Mouse (Mus musculus) kidney, adult 9 months (tissue): ENCODE results near the gene Smoc1.

Source experiments
- DNase-seq: peaks from one replicate; pipeline ENCODE4 v3.0.0; 2022

Smoc1 gene

GRCm38 (mm10) chr12:81138217-81138616 lies 111.6 kb downstream of the Smoc1 start:
- no peak for DNase-seq

- DNase-seq = no peak
Observed at GRCm38 (mm10) chr12:81139463-81139862, 112.9 kb downstream of the Smoc1 start.

- no peak for DNase-seq
Observed at GRCm38 (mm10) chr12:81140594-81141328, 114.2 kb downstream of the Smoc1 start.

DNA sequence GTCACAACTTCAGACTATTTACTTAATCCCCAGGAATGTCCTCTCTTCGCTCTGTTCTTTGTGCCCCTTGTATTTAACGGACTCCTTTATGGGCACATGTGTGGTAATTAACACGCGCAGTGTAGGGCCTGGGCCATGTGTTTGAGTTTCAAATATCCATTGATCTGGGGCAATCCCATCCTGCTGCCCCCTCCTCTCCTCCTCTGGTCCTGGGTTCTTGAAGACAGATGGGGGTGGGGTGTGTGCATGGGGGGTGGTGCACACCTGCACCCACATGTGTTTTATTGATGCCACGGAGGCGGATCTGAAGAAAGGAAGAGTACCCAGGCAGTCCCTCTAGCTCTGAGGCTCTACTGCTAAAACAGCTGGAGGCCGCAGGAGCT lies 114.7 kb downstream of the Smoc1 start:
- DNase-seq = no peak

GRCm38 (mm10) chr12:81142231-81142630 lies 115.6 kb downstream of the Smoc1 start:
- DNase-seq = no peak

GRCm38 (mm10) chr12:81144201-81144600 lies 117.6 kb downstream of the Smoc1 start:
- no peak for DNase-seq

DNA sequence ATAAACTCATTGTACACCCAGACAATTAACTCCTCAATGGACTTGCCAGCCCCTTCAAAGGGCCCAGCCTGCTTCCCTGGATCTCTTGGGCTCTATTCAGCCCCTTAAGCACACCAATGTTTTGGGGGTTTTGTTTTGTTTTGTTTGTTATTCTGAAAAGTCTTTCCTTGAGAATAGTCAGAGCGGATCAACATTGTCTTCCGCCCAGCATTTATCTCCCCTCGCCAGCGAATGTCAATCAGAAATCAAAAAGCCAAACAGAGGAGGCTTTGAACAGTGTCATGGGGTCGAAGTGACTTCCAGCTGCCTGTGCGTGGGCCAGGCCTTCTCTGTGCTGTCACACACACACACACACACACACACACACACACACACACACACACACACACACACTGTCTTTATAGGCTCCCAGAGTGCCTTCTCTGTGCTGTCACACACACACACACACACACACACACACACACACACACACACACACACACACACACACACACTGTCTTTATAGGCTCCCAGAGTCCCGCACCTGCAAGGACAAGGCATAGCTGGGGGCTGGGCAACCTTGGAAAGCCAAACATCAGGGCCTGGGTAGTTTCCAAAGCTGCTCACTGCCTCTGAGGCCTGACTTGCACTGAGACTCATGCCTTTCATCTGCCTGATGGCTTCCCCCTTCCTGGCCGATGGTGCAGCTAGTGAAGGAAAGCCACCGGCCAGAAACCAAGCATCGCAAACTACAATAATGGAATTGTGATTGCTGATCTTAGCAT lies 120.0 kb downstream of the Smoc1 start:
- DNase-seq = no peak

- no peak for DNase-seq
Observed at GRCm38 (mm10) chr12:81147956-81148355, 121.3 kb downstream of the Smoc1 start.

- DNase-seq = no peak
Observed at GRCm38 (mm10) chr12:81150917-81151316, 124.3 kb downstream of the Smoc1 start.

DNA sequence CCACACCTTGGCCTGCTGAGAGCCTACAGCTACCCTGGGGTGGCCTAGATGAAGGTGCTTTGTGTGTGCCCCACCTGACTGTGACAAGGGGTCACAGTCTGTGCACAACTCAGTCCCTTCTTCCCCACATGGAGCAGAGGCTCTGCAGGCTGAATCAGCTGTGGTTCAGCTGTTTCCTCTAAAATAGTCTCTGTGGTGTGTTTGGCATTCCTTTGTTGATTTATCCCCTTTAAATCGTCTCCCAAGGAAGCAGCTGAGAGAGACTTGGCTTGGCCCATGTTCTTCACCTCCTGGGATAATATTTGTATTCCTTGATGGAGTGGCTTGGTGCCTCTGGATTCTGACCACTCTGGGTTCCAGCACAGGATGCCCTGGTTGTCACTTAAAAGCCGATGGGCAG lies 125.5 kb downstream of the Smoc1 start:
- no peak for DNase-seq

GRCm38 (mm10) chr12:81155675-81156074 lies 129.1 kb downstream of the Smoc1 start:
- no peak for DNase-seq

- no peak for DNase-seq
Observed at GRCm38 (mm10) chr12:81156841-81157240, 130.2 kb downstream of the Smoc1 start.

- no peak for DNase-seq
Observed at GRCm38 (mm10) chr12:81159947-81160346, 133.3 kb downstream of the Smoc1 start.

DNA sequence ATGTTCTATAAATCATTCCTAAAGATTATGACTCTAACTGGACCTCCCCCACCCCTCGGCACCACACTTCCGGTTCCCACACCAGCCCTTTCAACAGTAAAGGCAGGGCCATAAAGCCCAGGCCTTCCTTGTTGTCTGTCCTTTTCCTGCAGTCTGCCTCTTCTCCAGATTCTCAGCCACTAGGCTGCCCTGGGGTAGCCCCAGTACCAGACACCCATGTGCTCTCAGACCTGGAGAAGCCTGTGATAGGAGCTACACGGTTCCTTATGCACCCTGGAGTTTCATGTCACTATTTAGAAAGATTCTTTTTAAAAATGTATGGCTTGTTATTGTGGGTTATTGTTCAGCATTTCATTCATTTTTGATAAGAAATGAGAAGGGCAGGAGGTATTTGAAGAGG lies 133.8 kb downstream of the Smoc1 start:
- no peak for DNase-seq

- no peak for DNase-seq
Observed at GRCm38 (mm10) chr12:81160831-81161230, 134.2 kb downstream of the Smoc1 start.

GRCm38 (mm10) chr12:81161282-81161681 lies 134.7 kb downstream of the Smoc1 start:
- no peak for DNase-seq

- DNase-seq = no peak
Observed at GRCm38 (mm10) chr12:81163131-81163530, 136.5 kb downstream of the Smoc1 start.

GRCm38 (mm10) chr12:81163566-81163965 lies 137.0 kb downstream of the Smoc1 start:
- no peak for DNase-seq

- no peak for DNase-seq
Observed at GRCm38 (mm10) chr12:81166092-81166491, 139.5 kb downstream of the Smoc1 start.

DNA sequence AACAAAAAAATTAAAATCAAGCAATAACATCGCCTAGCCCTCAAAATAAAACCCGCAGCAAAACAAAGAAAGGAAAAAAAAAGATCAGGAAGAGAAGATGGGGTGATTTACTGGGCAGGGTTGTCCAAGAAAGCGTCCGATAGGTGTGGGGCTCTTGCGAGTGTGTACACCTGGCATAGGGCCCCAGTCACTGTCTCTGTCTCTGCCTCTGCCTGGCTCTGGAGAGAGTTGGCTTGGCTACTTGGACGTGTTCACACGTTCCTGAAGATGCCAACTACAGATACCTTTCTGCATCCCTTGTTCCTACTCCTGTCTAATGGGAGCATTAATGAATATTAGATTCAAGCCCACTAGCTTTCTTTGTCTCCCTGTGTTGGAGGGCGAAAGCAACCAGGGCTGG lies 140.0 kb downstream of the Smoc1 start:
- DNase-seq = no peak

DNA sequence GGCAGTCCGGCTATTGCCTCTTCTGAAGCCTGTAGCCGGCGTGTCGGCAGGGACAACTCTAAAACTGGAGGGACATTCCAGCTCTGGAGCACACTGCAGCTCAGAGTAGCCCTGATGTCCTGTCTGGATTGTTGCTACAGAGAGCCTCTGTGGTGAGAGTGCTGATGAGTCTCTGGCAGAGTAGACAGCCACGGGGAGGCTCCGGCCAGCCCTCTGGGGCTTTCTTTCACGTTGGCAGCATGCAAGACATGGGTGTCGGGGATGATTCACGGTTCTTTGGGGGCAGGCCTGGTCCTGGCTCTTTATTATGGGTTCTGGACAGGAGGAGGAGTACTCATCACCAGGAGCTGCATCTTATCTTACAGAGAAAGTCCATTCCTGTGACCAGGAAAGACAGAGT lies 140.5 kb downstream of the Smoc1 start:
- DNase-seq = no peak

GRCm38 (mm10) chr12:81168031-81168430 lies 141.4 kb downstream of the Smoc1 start:
- no peak for DNase-seq

GRCm38 (mm10) chr12:81168494-81168893 lies 141.9 kb downstream of the Smoc1 start:
- no peak for DNase-seq

DNA sequence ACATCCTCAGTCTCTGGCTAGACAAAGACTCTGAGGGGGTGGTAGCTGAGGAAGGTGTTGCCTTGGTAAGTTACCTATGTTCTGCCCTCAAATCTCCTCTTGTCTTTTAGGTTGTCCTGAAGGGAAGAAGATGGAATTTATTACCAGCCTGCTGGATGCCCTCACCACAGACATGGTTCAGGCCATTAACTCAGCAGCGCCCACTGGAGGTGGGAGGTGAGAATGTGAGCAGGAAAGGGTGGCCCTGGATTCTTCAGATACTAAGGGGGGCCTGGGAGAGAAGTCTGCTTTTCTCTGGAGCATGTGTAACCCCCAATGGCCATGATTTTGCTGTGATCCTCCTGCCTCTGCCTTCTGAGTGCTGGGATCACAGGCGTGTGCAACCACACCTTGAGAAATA lies 143.5 kb downstream of the Smoc1 start:
- DNase-seq = no peak

GRCm38 (mm10) chr12:81173011-81173410 lies 146.4 kb downstream of the Smoc1 start:
- DNase-seq = no peak
